In the genomic region with DNA sequence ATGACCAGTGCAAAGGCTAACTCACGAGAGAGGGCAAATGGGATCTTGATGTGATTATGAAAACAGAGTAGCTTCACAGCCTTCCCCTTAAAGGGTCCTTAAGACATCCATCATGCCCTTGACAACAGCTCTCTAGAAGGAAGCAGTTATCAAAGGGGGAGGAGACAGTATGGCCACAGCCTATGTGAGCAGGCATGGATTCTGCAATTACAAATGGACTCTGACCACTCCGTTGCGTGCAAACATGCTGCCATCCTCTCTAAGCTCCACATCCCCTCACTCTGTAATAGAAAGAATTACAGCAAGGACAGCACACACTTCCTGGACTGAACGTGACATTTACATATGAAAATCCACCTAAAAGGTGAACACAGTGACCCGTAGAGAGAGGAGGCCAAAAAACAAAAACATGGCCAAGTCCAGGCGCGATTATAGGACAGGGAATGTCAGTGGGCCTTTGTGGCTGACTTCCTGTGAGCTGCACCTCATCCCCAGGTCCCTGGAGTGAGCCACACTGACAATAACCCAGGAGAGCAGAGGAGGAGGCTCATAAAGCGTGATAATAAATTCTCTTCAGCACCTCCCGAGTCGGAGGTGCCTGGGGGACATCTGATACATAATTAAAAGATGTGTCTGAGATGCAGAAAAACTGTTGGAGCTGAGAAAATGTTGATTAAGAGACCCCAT, we compare ENCODE assay signal across 16 mouse cellular contexts. TPM values are rescaled to one million over a fixed set of nuclear protein-coding genes. Genes with fewer than 3 reads are reported as not detected.
DNase-seq lines count a peak whose midpoint lies in the region; ATAC-seq and TF ChIP-seq lines count a peak whose summit lies in the region.
"Had no signal": no experiment of that assay in that cellular context is flagged by ENCODE, and none has a peak within 500 bp of the region (broad histone marks: within the 10 kb centered on the region; RNA-seq: fewer than 3 reads in every experiment).

No protein-coding gene starts in this region.

- H3K36me3 ChIP-seq in forebrain, embryonic 14.5 days (ENCODE audit: control insufficient read depth, insufficient read depth, low read length): no peaks in the 10 kb centered on the region
- no peaks in the 10 kb centered on the region for H3K36me3 ChIP-seq in forebrain, postnatal 0 days (ENCODE audit: insufficient read depth)
- no peaks in the 10 kb centered on the region for H3K36me3 ChIP-seq in hindbrain, embryonic 14.5 days (replicated peaks; ENCODE audit: control insufficient read depth, insufficient read depth)
- no peaks in the 10 kb centered on the region for H3K36me3 ChIP-seq in midbrain, embryonic 15.5 days (replicated peaks)
- H3K36me3 ChIP-seq in liver, embryonic 12.5 days: no peaks in the 10 kb centered on the region
- H3K36me3 ChIP-seq: limb, embryonic 12.5 days; liver, embryonic 15.5 days had no signal

- WGBS in forebrain, embryonic 14.5 days: 76% methylated on average over 10 of the region's 10 CpGs
- WGBS in forebrain, postnatal 0 days: 71% methylated on average over 10 of the region's 10 CpGs
- 51% methylated on average over 10 of the region's 10 CpGs for WGBS in hindbrain, embryonic 14.5 days
- 54% methylated on average over 10 of the region's 10 CpGs for WGBS in midbrain, embryonic 15.5 days
- 66% methylated on average over 10 of the region's 10 CpGs for WGBS in liver, embryonic 12.5 days (ENCODE audit: insufficient replicate concordance)

- peak overlapping the region; percentile 48; the same call in 1 of the 2 replicates for H3K27ac ChIP-seq in forebrain, embryonic 14.5 days (ENCODE audit: low read depth, low read length)
- H3K27ac ChIP-seq in forebrain, postnatal 0 days (ENCODE audit: low read depth, low read length): no peak overlapping the region
- H3K27ac ChIP-seq in hindbrain, embryonic 14.5 days: no peak overlapping the region; the same call in 1 of the 2 replicates
- peak overlapping the region; percentile 46 for H3K27ac ChIP-seq in midbrain, embryonic 15.5 days
- no peak overlapping the region for H3K27ac ChIP-seq in liver, embryonic 12.5 days
- H3K27ac ChIP-seq: limb, embryonic 12.5 days; liver, embryonic 15.5 days had no signal

- no peaks in the 10 kb centered on the region for H3K9me3 ChIP-seq in forebrain, embryonic 14.5 days (replicated peaks; ENCODE audit: control insufficient read depth, low read length)
- no peaks in the 10 kb centered on the region for H3K9me3 ChIP-seq in forebrain, postnatal 0 days (ENCODE audit: low read length)
- no peaks in the 10 kb centered on the region for H3K9me3 ChIP-seq in hindbrain, embryonic 14.5 days (ENCODE audit: control insufficient read depth, low read length)
- no peaks in the 10 kb centered on the region for H3K9me3 ChIP-seq in midbrain, embryonic 15.5 days
- H3K9me3 ChIP-seq in liver, embryonic 12.5 days (replicated peaks): no peaks in the 10 kb centered on the region
- H3K9me3 ChIP-seq: limb, embryonic 12.5 days; liver, embryonic 15.5 days had no signal

- no peak for TF ChIP-seq POLR2A in brain, embryonic 14.5 days (IDR thresholded peaks at IDR 0.05; ENCODE audit: borderline replicate concordance, extremely low read depth, insufficient read depth, insufficient read length, poor library complexity, severe bottlenecking)

- no peak for ATAC-seq in forebrain, embryonic 14.5 days
- no peak for ATAC-seq in forebrain, postnatal 0 days
- peak; percentile 58; the same call in 1 of the 2 replicates for ATAC-seq in hindbrain, embryonic 14.5 days (ENCODE audit: low FRiP score)
- peak; percentile 40; the same call in 1 of the 2 replicates for ATAC-seq in midbrain, embryonic 15.5 days (replicated peaks)
- no peak for ATAC-seq in liver, embryonic 12.5 days
- ATAC-seq: activated CD4-positive, CD25-positive, alpha-beta regulatory T cell, adult 4 months; inflammation-experienced regulatory T-cells, adult 6 months had no signal

- DNase-seq in forebrain, embryonic 14.5 days (ENCODE audit: low spot score): no peak
- DNase-seq in forebrain, postnatal 0 days: no peak
- DNase-seq in brain, embryonic 14.5 days (ENCODE audit: low read depth): peak; percentile 31
- no peak for DNase-seq in hindbrain, embryonic 14.5 days (ENCODE audit: low spot score)
- no peak for DNase-seq in cerebellum, adult 9-10 months
- no peak for DNase-seq in frontal cortex, postnatal 10 days (ENCODE audit: low spot score in 2 of 2)
- DNase-seq: adrenal gland, postnatal 36 days; cerebellum, postnatal 36 days; lung, postnatal 14 days; thymus, postnatal 14 days had no signal

- peaks cover 6% of the 10 kb centered on the region; the same call in 1 of the 2 replicates for H3K4me1 ChIP-seq in forebrain, embryonic 14.5 days (ENCODE audit: control insufficient read depth, insufficient read depth, low read length)
- H3K4me1 ChIP-seq in forebrain, postnatal 0 days (ENCODE audit: insufficient read depth): no peaks in the 10 kb centered on the region
- H3K4me1 ChIP-seq in hindbrain, embryonic 14.5 days (replicated peaks; ENCODE audit: control insufficient read depth, insufficient read depth, low read length): peaks cover 29% of the 10 kb centered on the region
- H3K4me1 ChIP-seq in midbrain, embryonic 15.5 days: peaks cover 31% of the 10 kb centered on the region
- no peaks in the 10 kb centered on the region for H3K4me1 ChIP-seq in liver, embryonic 12.5 days
- H3K4me1 ChIP-seq: limb, embryonic 12.5 days; liver, embryonic 15.5 days had no signal

- no peak overlapping the region for H3K9ac ChIP-seq in forebrain, embryonic 14.5 days (ENCODE audit: low read length)
- no peak overlapping the region for H3K9ac ChIP-seq in forebrain, postnatal 0 days
- no peak overlapping the region for H3K9ac ChIP-seq in hindbrain, embryonic 14.5 days
- no peak overlapping the region for H3K9ac ChIP-seq in midbrain, embryonic 15.5 days
- H3K9ac ChIP-seq in liver, embryonic 12.5 days: no peak overlapping the region
- H3K9ac ChIP-seq: limb, embryonic 12.5 days; liver, embryonic 15.5 days had no signal

- TF ChIP-seq CTCF in forebrain, postnatal 0 days (IDR thresholded peaks at IDR 0.05; ENCODE audit: low read depth): no peak
- no peak for TF ChIP-seq CTCF in brain, embryonic 14.5 days (IDR thresholded peaks at IDR 0.05; ENCODE audit: borderline replicate concordance, extremely low read depth, insufficient read depth, insufficient read length)

- no peaks in the 10 kb centered on the region for H3K27me3 ChIP-seq in forebrain, embryonic 14.5 days (replicated peaks; ENCODE audit: control insufficient read depth, insufficient read depth, low read length)
- H3K27me3 ChIP-seq in forebrain, postnatal 0 days (ENCODE audit: insufficient read depth, low read length): no peaks in the 10 kb centered on the region
- H3K27me3 ChIP-seq in hindbrain, embryonic 14.5 days (ENCODE audit: control insufficient read depth, insufficient read depth, low read length): no peaks in the 10 kb centered on the region
- H3K27me3 ChIP-seq in midbrain, embryonic 15.5 days (replicated peaks): no peaks in the 10 kb centered on the region
- no peaks in the 10 kb centered on the region for H3K27me3 ChIP-seq in liver, embryonic 12.5 days (replicated peaks)
- H3K27me3 ChIP-seq: limb, embryonic 12.5 days; liver, embryonic 15.5 days had no signal

- H3K4me3 ChIP-seq in forebrain, embryonic 14.5 days (ENCODE audit: low read depth, low read length): no peak overlapping the region
- no peak overlapping the region for H3K4me3 ChIP-seq in forebrain, postnatal 0 days (ENCODE audit: low read depth, low read length)
- H3K4me3 ChIP-seq in hindbrain, embryonic 14.5 days (replicated peaks; ENCODE audit: low read length): no peak overlapping the region
- no peak overlapping the region for H3K4me3 ChIP-seq in midbrain, embryonic 15.5 days
- no peak overlapping the region for H3K4me3 ChIP-seq in liver, embryonic 12.5 days
- H3K4me3 ChIP-seq: limb, embryonic 12.5 days; liver, embryonic 15.5 days had no signal

- no peak overlapping the region for H3K4me2 ChIP-seq in forebrain, embryonic 14.5 days (ENCODE audit: low read length)
- no peak overlapping the region for H3K4me2 ChIP-seq in forebrain, postnatal 0 days (ENCODE audit: low read depth)
- H3K4me2 ChIP-seq in hindbrain, embryonic 14.5 days (replicated peaks): no peak overlapping the region
- no peak overlapping the region for H3K4me2 ChIP-seq in midbrain, embryonic 15.5 days
- H3K4me2 ChIP-seq in liver, embryonic 12.5 days: no peak overlapping the region
- H3K4me2 ChIP-seq: limb, embryonic 12.5 days; liver, embryonic 15.5 days had no signal

RNA-seq across cellular contexts. Expression of gene Scn3a, which starts 24.4 kb away (rescaled TPM):
- polyA plus RNA-seq in forebrain, embryonic 14.5 days (2014; fragmentation: Nextera tagmentation; extraction: Ambion mirVana): 37.5 and 43.9 TPM in 2 replicates
- 74.5 and 86.2 TPM in 2 replicates for total RNA-seq in forebrain, postnatal 0 days (2014; rRNA removed)
- 22.0 and 36.0 TPM in 2 replicates for polyA plus RNA-seq in forebrain, postnatal 0 days (2015; fragmentation: Nextera tagmentation; extraction: Ambion mirVana)
- polyA plus RNA-seq in brain, embryonic 14.5 days (2012; rRNA removed): 49.2 and 55.8 TPM in 2 replicates
- polyA plus RNA-seq in hindbrain, embryonic 14.5 days (2014; fragmentation: Nextera tagmentation; extraction: Ambion mirVana): 66.5 and 74.9 TPM in 2 replicates
- polyA plus RNA-seq in midbrain, embryonic 15.5 days (2015; fragmentation: Nextera tagmentation; extraction: Ambion mirVana): 63.0 and 71.7 TPM in 2 replicates
- polyA plus RNA-seq in liver, embryonic 12.5 days (2016; fragmentation: Nextera tagmentation; extraction: Ambion mirVana): 0.02 TPM in 2 replicates
- polyA plus RNA-seq: inflammation-experienced regulatory T-cells, adult 6 months had no signal

Comparison
In these comparisons a context has a peak if more than half of its experiments do, and no peak if none do; other contexts are left out.
1. H3K27ac ChIP-seq: peak in forebrain, embryonic 14.5 days (single experiment) and midbrain, embryonic 15.5 days (single experiment); none in forebrain, postnatal 0 days (single experiment), hindbrain, embryonic 14.5 days (single experiment) and liver, embryonic 12.5 days (single experiment).
2. ATAC-seq: peak in hindbrain, embryonic 14.5 days (single experiment) and midbrain, embryonic 15.5 days (single experiment); none in forebrain, embryonic 14.5 days (single experiment), forebrain, postnatal 0 days (single experiment) and liver, embryonic 12.5 days (single experiment).
3. RNA of gene Scn3a, which starts 24.4 kb away (polyA plus RNA-seq): 63.0 to 71.7 TPM in midbrain, embryonic 15.5 days, 66.5 to 74.9 TPM in hindbrain, embryonic 14.5 days, 49.2 to 55.8 TPM in brain, embryonic 14.5 days, 37.5 to 43.9 TPM in forebrain, embryonic 14.5 days and 22.0 to 36.0 TPM in forebrain, postnatal 0 days; 0.02 TPM in liver, embryonic 12.5 days; every median in the first group is over 10 times any median in the second.